Mouse (Mus musculus) left cerebral cortex, adult 6 months (tissue): ENCODE results near the gene Hspb8. TPM values are rescaled to one million over a fixed set of nuclear protein-coding genes. Genes with fewer than 3 reads are reported as not detected.

Experiments used
- long read RNA-seq, 2 experiments: library from polyadenylated mRNA; unstranded; transcript quantifications; one replicate each; pipeline ENCODE4 v2.0.0; 2019 to 2020
- polyA plus RNA-seq: library from polyadenylated mRNA; unstranded; fragments of <200 nt; fragmentation: Nextera tagmentation; gene quantifications from 2 replicates; pipeline ENCODE4 v1.2.3, GENCODE M21; 2021

Hspb8 gene
- polyA plus RNA-seq, result 19.1 and 25.4 TPM in 2 replicates
- long read RNA-seq, experiment 1, transcript Hspb8-201 (3 exons, 1,816 nt), result major isoform, 187 of 188 reads
- long read RNA-seq, experiment 1, partial matches to known transcripts, result 0 of 188 reads
- long read RNA-seq, experiment 1, other reads (novel, unspliced or antisense), result 1 of 188 reads
- long read RNA-seq, experiment 2, transcript Hspb8-201 (3 exons, 1,816 nt), result major isoform, 22 of 26 reads
- long read RNA-seq, experiment 2, partial matches to known transcripts, result 0 of 26 reads
- long read RNA-seq, experiment 2, other reads (novel, unspliced or antisense), result 4 of 26 reads

GRCm38 (mm10) chr5:116422699-116423201 lies at the start of gene Hspb8:
Gene Hspb8 (minus strand): TSS chr5:116422864.

Other genes starting within 250 kb of the Hspb8 start
- gene Ccdc60, start 133.9 kb downstream of the Hspb8 start, polyA plus RNA-seq, result 0.18 and 0.26 TPM in 2 replicates
- gene Srrm4, start 169.0 kb upstream of the Hspb8 start, polyA plus RNA-seq, result 4.0 and 5.2 TPM in 2 replicates